Mouse (Mus musculus): ENCODE results near the gene Adcy6.

Gene Adcy6

DNA sequence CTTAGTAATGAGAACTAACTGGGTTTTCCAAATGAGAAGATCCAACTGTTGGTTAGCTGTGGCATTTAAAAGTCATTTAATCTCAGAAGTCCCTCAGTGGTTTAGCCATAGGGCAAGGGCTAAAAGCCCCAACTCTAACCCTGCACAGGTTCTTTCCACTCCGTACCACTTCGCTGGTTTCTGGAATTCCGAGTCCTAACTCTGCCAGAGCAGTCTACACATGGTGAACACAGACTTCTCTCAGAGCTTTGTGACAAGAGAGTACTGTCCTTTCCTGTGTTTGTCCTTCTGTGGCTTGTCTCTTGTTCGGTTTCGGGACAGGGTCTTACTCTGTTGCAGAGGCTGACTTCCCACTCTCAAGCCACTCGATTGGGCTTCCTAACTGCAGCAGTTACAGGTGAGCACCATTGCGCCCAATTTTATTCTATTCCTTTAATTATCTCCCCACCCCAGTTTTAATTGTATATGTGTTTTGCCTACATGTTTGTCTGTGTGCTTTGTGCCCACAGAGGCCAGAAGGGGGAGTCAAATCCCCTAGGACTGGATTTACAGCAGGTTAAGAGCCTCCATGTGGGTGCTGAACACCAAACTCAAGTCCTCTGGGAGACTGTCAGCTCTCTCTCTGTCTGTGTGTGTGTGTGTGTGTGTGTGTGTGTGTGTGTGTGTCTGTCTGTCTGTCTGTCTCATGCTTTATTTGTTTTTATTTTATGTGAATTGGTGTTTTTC lies 16.8 kb upstream of the Adcy6 start:
- DNase-seq, result no peak

DNA sequence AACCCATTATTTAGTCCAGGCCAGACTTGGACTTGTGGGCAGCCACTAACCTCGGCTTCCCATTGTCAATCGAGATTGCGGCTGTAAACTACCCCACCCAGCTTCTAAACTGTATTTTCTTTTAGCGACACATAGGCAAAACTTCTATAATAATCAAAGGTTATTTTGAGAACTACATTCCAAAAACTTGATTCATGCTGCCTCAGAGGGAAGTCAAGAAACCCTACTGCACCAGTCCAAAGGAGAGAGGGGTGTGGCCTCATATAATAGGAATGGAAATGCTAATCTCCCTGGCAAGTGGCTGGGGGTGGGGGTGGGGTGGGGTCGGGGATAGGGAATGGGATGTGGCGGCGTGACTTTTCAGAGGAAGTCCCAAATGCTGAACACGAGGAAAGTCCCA lies 16.2 kb upstream of the Adcy6 start:
- DNase-seq, result no peak

DNA sequence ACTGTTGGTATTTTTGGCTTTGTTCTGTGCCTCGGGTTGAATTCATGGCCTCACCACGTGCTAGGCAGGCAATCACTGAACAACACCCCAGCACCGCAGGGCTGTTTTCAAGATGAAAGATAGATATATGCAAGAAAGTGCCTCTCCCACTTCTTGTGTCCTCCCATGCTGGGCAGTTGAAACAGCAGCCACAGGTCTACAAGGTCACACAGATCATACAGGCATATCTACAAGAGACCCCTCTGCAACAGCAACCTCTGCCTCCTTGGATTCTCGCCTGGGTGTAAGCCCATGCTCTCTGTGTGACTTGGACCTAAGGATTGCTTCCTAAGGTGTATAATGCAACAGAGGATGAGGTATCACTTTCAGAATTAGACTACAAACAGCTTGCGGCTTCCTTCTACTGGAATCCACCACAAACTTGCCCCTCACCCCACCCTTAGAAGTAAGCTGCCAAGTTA lies 13.5 kb upstream of the Adcy6 start:
- no peak for DNase-seq

DNA sequence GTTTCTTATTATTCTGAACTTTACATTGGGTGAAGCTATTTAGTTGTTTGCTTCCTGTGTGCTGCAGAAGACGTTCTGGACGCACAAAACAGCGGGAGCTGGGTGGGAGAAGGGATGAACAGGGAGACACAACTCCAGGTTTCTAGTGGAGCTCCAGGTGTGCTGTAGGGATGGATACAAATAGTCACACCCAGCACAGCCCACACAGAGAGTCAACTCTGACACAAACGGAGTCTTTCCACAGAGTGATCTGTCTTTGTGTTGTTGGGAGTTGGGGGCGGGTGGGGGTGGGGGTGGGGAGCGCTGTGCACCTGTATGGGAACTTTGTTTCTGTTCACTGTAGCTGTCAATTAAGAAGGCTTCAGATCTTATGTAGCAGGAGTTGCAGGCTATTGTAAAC lies 12.8 kb upstream of the Adcy6 start:
- DNase-seq, result no peak

DNA sequence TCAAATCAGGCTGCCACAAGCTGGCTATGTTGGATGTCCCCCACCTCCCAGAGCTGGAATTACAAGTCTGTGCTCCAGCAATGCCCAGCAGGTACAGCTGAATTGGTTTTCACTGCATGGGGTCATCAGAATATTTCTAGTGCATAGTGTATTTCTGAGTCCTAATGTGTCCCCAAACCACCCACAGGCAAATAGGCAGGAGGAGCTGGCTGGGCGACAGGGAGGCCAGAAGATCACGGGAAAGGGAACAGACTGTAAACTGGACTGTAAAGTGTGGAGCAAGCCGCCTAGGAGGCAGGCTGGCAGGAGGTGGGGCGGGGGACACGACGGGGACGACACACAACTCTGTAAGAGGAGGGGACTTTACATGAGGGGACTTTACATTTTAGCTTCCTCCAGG lies 12.3 kb upstream of the Adcy6 start:
- no peak for DNase-seq

DNA sequence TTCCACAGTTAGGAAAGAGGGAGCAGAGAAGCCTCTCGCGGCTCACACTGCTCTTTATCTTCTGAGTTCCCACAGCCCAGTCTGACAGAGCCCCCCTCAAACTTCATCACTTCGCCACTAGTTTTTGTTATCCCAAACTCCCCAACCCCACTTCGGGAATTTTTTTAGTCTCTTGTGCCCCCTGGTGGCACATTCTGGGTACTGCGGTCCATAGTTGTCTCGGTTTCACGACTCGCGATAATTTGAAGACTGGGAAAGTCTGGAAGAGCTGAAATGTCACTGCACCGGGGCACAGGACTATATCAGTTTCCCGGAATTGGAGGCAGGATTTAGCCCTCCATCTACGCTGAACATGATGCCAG lies 7.3 kb upstream of the Adcy6 start:
- no peak for DNase-seq

DNA sequence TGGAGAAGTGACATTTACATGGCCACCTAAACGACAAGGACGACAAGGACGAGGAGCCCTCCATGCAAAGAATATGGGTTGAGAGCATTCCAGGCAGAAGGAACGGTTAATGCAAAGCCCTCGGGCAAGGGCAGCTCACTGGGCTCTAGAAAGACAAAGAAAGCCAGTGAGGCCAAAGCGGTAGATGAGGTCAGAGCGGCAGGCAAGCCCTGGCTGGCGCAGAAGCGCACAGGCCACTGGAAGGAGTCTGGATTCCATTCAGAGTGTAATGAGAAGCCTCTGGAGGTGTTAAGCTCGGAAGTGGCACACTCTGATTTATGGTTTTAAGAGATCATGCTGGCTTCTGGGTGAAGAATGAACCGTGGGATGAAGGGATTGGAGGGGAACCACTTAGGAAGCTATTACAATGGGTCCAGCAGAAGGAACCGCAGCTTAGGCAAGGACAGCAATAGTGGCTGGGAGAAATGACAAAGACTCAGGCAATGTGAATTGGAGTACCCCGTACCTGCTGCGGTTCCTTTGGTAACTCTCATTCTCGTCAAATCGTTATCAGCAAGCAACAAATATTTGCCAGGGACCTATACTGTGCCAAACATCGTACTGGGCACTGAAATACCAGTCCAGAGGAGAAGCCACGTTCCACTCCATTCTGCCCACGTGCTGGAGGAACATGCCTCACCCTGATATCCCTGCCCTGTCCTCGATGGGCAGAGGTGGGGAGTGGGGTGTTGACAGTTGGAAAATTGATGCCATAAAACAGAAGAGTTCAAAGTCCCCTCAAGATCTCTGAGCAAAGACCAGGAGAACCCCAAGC lies 6.7 kb upstream of the Adcy6 start:
- DNase-seq, result no peak

DNA sequence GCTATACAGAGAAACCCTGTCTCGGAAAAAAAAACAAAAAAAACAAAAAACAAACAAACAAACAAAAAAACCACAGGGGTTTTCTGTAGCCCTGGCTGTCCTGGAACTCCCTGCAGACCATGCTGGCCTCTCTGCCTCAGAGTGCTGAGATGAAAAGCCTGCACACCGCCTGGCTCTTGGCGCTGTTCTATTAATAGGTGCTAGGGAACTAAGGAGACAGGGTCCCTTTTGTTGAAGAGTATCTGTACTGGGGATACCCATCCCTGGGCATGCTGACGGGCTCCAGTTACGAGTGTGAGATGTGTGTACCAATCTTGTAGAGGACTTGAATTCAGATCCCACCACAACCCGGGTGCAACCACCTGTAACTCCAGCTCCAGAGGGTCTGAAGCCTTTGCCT lies 5.9 kb upstream of the Adcy6 start:
- DNase-seq, result no peak

DNA sequence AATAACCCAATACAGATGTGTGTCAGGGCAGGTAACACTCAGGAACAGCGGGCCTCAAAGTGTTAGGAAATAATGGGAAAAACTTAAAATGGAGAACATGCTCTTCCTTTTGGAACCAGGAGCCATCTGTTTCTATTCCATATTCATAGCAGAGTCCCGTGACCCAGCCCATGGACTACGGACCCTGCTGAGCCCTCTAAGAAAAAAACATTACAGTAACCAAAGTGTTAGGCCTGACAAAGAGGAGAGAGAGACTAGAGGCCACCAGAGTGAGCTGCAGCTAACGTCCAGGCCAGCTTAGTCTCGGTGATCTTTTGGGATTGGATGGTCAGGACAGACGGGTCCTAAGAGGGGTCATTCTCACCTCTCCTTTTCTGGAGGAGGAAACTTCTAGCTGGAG lies 5.1 kb upstream of the Adcy6 start:
- no peak for DNase-seq

DNA sequence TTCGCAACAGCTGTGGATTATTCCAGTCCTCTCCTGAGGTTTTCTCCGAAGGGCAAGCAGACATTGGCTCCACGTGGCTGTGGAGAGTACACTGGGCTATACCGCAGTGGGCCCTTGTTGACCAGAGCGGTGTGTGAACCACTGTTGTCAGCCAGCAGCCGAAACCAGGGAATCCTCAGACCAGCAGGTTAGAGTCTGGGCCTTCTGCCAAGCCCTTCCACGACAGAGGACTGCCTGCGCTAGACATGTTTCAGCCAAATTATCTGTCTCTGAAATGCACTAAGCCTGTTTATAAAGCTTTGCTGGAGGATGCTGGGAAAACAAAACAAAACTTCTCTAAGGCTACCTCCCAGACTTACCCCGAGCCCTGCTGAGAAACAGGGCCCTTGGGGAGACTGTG lies 4.7 kb upstream of the Adcy6 start:
- no peak for DNase-seq

DNA sequence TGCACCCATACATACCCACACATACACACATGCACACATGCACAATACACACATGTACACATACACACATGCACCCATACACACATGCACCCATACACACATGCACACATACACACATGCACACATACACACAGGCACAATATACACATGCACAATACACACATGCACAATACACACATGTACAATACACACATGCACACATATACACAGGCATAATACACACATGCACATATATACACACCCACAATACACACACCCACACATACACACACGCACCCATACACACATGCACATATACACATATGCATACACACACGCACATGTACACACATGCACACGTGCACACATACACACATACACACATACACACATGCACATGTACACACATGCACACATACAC lies 2.4 kb upstream of the Adcy6 start:
- DNase-seq, result no peak

DNA sequence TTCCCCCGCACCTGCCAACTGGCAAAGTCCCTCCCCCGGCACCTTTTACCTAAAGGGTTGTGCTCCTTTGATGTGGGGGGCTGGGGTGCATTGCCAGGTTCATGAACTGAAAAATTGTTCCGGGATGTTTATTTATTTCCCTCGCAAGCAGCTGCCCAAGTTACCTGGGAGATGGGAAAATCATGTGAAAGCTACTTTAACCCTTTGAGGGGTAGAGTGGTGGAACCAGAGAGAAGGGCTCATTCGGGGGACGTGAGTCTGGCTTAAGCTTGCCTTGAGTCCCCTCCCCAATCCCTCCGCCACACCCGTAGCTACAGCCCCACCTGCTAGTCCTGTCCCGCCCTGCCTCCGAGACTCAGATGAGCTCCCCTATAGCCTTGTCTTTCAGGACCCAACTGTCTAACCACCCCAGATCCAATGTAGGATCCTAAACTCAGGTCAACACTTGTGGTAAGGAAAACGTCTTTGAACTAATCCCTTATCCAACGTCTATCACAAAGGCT lies 306 bp upstream of the Adcy6 start:
- DNase-seq, result no peak

DNA sequence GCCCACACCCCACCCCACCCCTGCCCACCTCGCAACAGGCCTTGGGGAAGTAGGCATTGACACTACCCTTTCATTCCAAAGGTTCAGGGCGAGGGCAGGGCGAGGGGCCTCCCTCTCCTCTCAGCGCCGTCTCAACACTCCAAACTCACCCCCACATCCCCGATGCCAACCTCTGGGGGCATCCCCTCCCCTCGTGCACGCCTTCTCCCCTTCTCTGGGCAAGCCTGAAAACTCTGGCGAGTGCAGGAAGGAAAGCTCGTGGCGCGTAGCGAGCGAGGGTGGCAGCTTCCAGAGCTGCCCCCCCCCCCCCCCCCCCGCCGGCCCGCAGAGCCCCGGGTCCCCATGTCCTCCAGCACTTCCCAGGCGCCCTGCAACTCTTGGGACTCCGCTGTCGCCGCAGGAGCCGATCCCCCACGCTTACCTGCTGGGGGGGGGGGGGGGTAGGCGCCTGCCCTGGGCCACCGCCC lies 1.1 kb downstream of the Adcy6 start:
- no peak for DNase-seq

DNA sequence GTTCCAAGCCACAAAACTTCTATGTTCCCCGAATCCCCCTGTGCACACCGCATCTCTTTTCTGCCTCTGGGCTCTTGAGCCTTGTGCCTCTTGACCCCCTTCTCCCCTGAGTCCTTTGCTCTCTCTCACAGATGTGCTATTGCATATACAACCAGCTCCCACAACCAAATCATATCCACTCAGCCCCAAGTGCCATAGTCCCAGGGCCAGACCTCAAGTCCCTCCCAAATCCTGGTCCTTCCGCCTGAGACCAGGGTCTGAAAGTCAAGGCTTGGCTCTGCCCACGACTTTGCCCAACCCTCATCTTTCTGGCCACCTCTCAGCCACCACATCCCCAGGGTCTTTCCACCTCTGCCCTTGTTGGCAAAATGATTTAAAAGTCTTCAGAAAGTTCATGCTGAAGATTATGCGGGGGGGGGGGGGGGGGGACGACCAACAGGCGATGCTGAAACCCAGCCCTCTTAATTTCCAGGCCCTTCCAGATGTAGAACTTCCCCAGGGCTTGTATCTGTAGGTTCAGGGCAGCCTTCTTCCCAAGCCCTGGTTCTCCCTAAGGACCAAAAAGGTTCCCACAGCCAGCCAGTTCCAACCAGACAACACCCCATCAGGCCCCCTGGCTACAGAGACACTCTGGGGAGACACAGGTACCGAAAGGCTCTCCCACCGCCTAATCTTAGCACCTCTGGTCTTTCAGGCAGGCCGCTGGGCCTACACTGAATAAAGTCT lies 1.7 kb downstream of the Adcy6 start:
- no peak for DNase-seq

DNA sequence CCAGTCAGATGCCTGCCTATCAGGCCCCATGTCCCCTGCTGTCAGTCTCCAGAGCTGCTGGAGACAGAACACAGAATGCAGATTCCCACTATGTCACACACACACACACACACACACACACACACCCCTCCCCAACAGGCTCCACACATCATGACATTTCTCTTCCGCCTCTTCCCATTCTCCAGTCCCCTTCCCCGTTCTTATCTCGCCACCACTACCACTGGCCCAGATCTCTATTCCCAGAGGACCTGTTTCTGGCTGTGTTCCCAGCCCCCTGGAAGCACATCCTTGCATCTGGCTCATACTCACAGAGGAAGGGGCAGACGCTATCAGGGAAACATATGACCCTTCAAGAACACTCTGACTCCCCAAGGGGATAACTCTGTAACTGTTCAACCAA lies 2.3 kb downstream of the Adcy6 start:
- no peak for DNase-seq

DNA sequence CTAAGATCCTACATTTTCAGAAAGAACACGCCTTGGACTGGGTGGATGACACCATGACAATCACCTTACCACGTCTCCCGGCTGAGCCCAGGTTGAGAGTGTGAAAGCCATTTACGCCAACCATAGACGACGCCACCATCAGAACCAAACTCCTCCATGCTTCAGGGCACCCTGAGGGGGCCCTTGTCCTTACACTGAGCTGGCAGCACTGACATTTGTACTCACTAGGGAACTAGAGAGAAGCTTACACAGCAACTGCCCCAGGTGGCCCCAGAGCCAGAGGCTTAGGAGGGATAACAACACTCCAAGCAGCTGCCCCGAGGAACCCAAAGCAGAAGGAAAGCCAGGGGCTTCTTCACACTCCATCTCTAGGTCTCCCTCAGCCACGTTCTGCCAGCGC lies 3.1 kb downstream of the Adcy6 start:
- no peak for DNase-seq

DNA sequence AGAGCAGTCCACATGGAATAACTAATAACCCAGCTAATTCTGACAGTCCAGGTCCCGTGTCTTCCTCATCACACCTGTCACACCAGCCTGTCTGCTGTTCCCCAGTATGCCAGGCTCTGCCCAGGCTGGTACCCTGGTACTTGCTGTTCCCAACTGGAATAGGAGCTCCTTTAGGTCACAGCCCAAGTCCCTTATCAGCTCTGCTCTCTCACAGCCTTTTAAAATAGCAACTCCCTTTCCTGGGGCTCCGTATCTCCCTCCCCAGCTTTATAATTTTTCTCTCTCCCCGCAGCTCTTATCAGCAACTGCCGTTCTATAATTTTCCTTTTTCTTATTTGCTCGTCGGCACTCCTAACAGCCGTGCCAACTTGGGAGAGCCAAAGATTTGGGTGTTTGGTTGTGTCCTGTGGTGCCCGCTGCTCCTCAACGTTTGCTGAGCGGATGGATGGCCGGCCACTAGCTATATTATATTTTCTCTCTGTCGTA lies 3.8 kb downstream of the Adcy6 start:
- no peak for DNase-seq

DNA sequence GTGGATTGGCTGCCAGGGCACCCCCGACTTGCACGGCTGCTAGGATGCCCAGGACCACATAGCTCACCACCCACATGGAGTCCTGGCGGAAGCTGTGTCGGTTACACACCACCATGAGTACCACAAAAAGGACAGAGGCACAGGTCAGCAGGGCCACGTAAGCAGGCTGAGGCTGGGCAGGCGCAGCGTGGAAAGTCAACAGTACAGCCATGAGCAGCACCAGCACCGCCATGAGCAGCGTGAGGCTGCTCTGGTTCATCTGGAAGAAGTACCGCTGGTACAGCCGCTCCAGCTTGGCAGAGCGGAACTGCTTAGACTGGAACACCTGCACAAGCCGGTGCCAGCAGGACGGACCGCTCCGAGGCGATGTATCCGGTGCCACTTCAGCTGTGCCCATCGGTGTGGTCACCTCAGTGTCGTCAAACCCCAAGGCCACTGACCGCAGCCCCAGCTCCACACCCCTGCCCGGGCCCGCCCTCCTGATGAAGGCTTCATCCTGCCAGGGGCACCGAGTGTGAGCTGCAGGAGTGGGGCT lies 5.8 kb downstream of the Adcy6 start:
- no peak for DNase-seq

DNA sequence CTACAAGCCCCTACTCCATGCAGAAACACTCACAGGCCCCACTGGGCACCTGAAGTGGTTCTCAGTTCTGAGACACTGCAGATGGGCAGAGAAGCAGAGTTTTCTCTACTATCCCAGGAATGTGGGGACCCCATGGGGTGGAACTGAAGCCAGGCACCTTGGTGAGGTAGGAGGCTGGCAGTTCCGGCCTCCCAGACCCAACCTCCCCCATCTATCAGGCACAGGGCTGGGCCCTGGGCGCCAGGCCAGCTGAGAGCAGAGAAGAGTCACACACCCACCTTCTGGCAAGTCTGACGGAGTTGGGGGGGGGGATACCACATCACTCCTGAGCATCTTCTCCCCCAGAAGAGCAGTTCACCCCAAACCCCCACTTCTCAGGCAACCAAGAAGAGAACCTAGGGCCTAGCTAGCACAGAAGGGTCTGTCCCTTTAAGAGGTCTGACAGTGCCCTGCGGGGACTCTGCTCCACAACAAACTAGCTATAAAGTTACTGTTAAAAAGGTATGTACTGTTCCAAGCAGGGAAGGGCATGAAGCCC lies 6.9 kb downstream of the Adcy6 start:
- DNase-seq, result no peak

DNA sequence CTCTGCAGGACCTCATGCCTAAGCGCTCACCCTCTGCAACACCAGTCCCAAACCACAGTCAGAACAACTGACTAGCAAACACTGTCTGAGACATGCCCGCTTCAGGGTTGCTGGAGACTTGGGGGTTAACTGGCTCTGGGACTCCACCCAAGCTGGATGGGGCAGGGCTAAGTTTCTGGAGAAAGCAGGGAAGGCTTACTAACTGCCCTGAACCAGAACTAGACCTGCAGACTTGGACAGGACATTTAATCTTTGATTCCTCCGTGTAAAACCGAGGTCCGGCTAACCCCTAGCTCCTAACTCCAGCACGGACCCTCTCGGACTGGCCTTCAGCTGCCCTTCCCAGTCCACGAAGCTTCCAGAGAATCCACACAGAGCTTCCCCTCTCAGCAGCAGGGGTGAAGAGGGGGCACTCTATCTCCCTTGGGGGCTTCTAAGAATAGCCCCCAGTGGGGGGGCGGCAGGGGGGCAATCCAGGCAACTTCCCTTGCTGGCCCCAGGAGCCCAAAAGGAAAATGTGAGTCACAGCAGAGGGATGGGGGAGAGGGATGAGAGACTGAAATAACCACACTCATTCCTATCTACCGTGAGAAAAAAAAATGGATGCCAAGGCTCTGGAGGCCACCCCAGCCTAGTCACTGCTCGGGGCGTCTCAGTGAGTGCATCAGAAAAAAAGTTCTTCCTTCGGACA lies 7.5 kb downstream of the Adcy6 start:
- DNase-seq, result no peak

DNA sequence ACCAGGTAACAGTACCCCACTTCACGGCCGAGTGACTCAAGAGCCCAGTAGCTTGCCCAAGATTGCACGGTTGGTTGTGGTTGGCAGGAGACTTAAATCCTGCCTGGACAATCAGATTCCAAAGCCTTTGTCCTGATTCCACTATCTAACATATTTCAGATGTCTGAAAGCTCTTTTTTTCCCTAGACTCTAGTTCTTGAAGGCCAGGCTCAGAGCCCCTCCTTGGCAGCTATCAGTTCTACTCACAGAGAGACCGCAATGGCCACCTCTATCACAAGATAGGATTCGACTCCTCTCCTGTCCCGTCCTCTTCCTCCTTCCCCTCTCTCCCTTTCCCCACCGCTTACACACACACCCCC lies 8.1 kb downstream of the Adcy6 start:
- DNase-seq, result no peak

DNA sequence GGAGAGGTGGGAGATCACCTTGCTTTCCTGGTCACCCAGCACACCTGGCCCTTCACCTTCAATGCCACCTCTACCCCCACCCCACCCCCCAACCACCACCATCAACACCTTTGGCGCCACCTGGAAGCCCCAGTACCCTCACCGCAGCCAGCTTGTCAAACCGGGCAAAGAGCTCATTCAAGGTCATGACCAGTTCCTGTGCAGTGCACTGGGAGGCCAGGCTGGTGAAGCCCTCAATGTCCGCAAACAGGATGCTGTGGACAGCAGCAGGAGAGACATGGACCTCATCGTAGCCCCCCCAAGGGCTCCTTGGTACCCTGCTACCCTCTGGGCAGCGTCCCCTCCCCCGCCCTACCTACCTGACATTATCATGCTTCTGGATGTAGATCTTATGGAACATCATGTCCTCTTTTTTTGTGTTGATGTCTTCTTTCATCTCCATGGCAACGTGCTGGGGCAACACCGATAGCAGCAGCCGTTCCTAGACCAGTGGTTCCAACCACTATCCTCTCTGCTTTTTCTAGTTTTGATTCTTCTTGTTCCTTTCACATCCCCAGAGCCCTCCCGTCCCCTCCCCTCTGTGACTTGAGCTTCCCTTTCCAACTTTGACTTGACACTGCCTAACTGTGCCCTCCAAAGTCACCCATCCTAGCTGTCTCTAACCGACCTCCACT lies 9.7 kb downstream of the Adcy6 start:
- no peak for DNase-seq

Measured in right cerebral cortex, adult 18-20 months (tissue).